Mouse (Mus musculus): Measurements from ENCODE around the gene Olfr32.
"Not testable (repeated sequence)": the region's sequence is repeated elsewhere in the genome, so short reads cannot be mapped to it uniquely, and the experiment has no call there.

Olfr32 gene

DNA sequence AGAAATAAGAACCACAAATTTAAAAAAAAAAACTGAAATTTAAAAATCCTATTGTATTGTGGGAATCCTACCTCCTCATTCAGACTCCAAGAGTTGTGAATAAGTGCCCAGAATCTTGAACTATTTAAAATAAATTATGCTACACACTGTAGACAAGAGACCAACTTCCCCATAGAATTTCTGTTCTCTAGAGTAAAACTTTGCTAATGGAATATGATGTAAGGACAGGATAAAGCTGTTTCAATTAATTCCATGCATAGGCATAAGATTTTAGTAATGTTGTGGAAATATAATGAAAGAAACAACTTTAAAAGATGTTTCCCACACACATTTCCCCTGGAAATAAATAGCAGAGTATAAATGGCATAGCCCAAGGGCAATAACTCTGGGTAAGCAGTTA, at the start of gene Olfr32:
Gene Olfr32 (minus strand): TSS at position 101 of the 400 bp plus-strand sequence.
- DNase-seq (ENCODE audit: inconsistent age in 2 of 2, low spot score in 1 of 2): no peak

DNA sequence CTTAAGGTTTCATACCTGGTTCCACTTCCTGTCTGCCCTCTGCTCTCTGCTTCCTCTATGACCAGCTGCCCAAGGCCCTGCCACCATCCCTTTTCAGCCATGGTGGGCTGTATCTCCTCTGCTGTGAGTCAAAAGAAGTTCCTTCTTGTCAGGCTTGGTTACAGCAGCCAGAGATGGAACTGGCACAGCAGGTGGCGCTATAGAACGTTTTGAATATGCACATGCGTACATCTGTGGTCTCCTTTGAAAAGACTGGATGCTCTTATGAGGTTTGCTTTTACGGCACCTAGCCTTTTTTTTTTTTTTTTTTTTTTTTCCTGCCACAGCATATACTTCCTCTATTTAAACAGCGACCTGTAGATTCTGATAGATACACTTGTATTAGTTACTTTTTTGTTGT, 45.0 kb upstream of the Olfr32 start:
- not testable (repeated sequence) for DNase-seq (ENCODE audit: inconsistent age in 2 of 2, low spot score in 1 of 2)

DNA sequence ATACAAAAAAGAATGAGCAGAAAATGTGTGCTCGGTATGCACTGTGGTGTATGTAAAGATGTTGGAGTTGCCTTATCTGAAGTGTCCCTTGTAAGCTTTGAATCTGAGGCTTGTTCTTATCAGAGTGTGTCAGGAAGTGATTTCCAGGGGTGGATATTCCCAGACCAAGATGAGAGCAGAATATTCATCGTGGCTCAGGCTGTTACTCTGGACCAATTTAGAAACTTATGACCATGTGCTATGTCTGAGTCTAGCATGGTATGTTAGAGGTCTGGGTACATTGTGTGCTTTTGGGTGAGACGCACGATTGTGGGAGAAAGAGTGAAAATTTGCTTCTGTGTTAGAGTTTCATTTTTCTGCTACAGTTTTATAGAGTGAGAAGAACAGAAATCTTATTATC, 44.0 kb upstream of the Olfr32 start:
- DNase-seq (ENCODE audit: inconsistent age in 2 of 2, low spot score in 1 of 2): not testable (repeated sequence)

DNA sequence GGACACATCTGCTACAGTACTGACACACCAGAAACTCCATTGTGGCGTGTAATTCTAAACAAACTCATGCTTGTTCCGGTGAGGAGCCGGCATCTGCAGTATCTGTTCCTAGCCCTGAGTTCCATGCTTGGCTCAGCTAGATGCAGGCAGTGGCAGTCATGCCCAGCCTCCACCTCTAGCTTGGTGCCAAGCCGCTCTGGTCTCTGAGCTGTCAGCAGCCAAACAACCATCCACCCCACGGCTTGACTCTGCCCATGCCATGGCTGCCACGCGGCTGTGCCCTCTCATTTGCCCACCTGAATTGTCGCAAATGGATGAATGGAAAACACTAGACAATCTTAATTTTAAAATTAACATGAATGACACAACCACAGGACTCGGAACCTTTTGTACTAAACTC, 11.8 kb upstream of the Olfr32 start:
- DNase-seq (ENCODE audit: inconsistent age in 2 of 2, low spot score in 1 of 2): no peak

DNA sequence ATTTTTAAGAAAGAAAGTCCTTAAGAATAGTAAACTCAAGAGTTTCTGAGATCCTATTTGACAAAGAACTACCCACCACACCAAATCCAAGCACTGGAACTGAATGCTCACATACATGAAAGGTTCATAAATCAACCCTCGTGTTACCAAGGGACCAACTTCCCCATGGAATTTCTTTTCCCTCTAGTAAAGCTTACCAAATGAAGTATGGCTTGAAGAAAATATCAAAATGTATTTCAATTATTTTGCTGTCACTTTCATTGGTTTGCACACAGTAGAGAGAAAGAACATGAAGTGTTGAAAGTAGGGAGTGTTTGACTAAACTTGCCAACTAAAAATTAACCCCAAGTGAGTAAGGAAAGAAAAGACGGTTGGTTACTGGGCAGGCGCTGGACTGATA, 10.9 kb upstream of the Olfr32 start, which contains the start of gene Olfr1270:
Gene Olfr1270 (minus strand): TSS at position 101 of the 400 bp plus-strand sequence.
- DNase-seq (ENCODE audit: inconsistent age in 2 of 2, low spot score in 1 of 2): no peak

DNA sequence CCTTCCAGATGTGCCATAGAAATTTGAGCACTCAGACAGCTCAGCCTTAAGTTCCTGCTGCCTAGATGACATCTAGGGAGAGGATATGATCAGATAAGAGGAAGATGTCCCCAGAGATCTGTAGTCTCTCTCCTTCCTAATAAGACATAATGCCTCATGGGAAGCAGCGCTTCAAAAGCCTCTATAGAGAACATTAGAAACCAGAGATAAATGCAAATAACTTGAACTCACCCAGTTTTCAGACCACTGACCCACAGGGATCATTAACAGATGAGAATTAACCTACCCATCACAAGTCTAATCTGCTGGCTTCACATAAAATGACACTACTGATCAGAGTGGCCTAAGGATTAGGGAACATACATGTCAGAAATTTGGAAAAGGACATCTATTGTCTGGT, 20.8 kb downstream of the Olfr32 start, which contains the start of gene Olfr1269:
Gene Olfr1269 (minus strand): TSS at position 101 of the 400 bp plus-strand sequence.
- no peak for DNase-seq (ENCODE audit: inconsistent age in 2 of 2, low spot score in 1 of 2)
